Comparison of ENCODE assay signal across 25 mouse cellular contexts in the genomic region with DNA sequence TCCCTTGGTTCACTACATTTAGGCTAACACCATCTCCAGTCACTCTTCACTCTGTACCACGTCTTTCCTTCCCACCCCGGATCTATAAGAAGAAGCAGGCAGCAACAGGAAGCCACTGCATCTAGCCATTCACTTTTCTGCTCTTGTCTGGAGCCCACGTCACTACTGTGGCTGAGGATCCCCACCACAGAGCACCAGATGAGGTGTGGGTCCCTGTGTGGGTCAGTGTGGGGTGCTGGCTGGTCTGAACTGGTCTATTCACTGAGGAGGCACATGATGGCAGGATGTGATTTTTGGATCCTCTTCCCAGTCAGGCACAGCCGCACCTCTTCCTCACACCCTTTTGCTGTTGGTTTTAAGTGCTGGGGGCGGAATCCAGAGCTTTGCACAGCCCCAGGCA. TPM values are rescaled to one million over a fixed set of nuclear protein-coding genes. Genes with fewer than 3 reads are reported as not detected.
DNase-seq lines count a peak whose midpoint lies in the region; ATAC-seq and TF ChIP-seq lines count a peak whose summit lies in the region.
"Had no signal": no experiment of that assay in that cellular context is flagged by ENCODE, and none has a peak within 500 bp of the region (broad histone marks: within the 10 kb centered on the region; RNA-seq: fewer than 3 reads in every experiment).

No protein-coding gene starts in this region.

- no peak overlapping the region for H3K27ac ChIP-seq in cerebellum, adult 2 months (ENCODE audit: insufficient read depth, low read length)
- H3K27ac ChIP-seq: embryonic facial prominence, embryonic 12.5 days; forebrain, embryonic 15.5 days; heart, embryonic 13.5 days; hindbrain, embryonic 13.5 days; intestine, embryonic 15.5 days; kidney, embryonic 15.5 days; liver, embryonic 12.5 days; midbrain, embryonic 12.5 days; neural tube, embryonic 13.5 days; stomach, postnatal 0 days had no signal

- no peak for TF ChIP-seq POLR2A in cerebellum, adult 2 months (IDR thresholded peaks at IDR 0.05; ENCODE audit: borderline replicate concordance, insufficient read depth, low read length)

- H3K27me3 ChIP-seq in cerebellum, adult 2 months (ENCODE audit: control insufficient read depth, insufficient read depth, low read length), result no peaks in the 10 kb centered on the region
- H3K27me3 ChIP-seq: embryonic facial prominence, embryonic 12.5 days; forebrain, embryonic 15.5 days; heart, embryonic 13.5 days; hindbrain, embryonic 13.5 days; intestine, embryonic 15.5 days; kidney, embryonic 15.5 days; liver, embryonic 12.5 days; midbrain, embryonic 12.5 days; neural tube, embryonic 13.5 days had no signal

- WGBS in cerebellum, adult 2 months, result 88% methylated on average over 5 of the region's 5 CpGs

- H3K4me1 ChIP-seq in cerebellum, adult 2 months (ENCODE audit: control insufficient read depth, insufficient read depth, low read length), result no peaks in the 10 kb centered on the region
- H3K4me1 ChIP-seq: embryonic facial prominence, embryonic 12.5 days; forebrain, embryonic 15.5 days; heart, embryonic 13.5 days; hindbrain, embryonic 13.5 days; midbrain, embryonic 12.5 days had no signal

- ATAC-seq in frontal cortex, adult (ENCODE audit: low TSS enrichment), result peak; percentile 62
- ATAC-seq in granulocyte monocyte progenitor cell, adult 5-6 weeks (replicated peaks; ENCODE audit: poor library complexity, severe bottlenecking), result peak; percentile 16; the same call in 1 of the 2 replicates
- ATAC-seq: forebrain, embryonic 15.5 days; intestine, embryonic 15.5 days; liver, embryonic 12.5 days had no signal

- no peak for DNase-seq in frontal cortex, postnatal 14 days (ENCODE audit: low spot score in 2 of 2)
- DNase-seq in thymus, postnatal 0 days (ENCODE audit: low spot score), result peak; percentile 29
- no peak for DNase-seq in thymus, postnatal 10 days (ENCODE audit: low spot score in 2 of 2)
- peak; percentile 23 for DNase-seq in thymus, postnatal 25 days
- DNase-seq in right cerebral cortex, postnatal 25 days, result no peak
- DNase-seq in cerebellum, adult 2 months, result no peak
- DNase-seq: adrenal gland, postnatal 10 days; cerebellum, adult 9-11 months; gastrocnemius, postnatal 36 days; kidney, postnatal 4 days; lung, adult 2 months; right cerebral cortex, postnatal 14 days had no signal

- TF ChIP-seq CTCF in cerebellum, adult 2 months (IDR thresholded peaks at IDR 0.05; ENCODE audit: borderline replicate concordance, insufficient read depth, low read depth, low read length), result no peak

- H3K4me3 ChIP-seq in cerebellum, adult 2 months (replicated peaks; ENCODE audit: insufficient read depth, low read depth, low read length), result no peak overlapping the region
- H3K4me3 ChIP-seq: embryonic facial prominence, embryonic 12.5 days; erythroblast, embryonic 14.5 days; forebrain, embryonic 15.5 days; heart, embryonic 13.5 days; hindbrain, embryonic 13.5 days; intestine, embryonic 15.5 days; kidney, embryonic 15.5 days; liver, embryonic 12.5 days; midbrain, embryonic 12.5 days; neural tube, embryonic 13.5 days had no signal

RNA-seq across cellular contexts. Expression of gene 4930426L09Rik, which starts 59.7 kb away (rescaled TPM):
- polyA plus RNA-seq in thymus, postnatal 0 days (2015; fragmentation: Nextera tagmentation; extraction: Ambion mirVana), result 1.0 and 1.4 TPM in 2 replicates
- total RNA-seq in granulocyte monocyte progenitor cell, adult 5-6 weeks (2014; fragmentation: Nextera tagmentation), result 1.3 TPM in 1 of 2 replicates, not detected in the other
- 0.62 TPM in 1 of 2 replicates, not detected in the other for total RNA-seq in granulocyte monocyte progenitor cell, adult 5-6 weeks (2017)
- 0.89 and 0.98 TPM in 2 replicates for polyA plus RNA-seq in cerebellum, adult 2 months (2012; rRNA removed)
- total RNA-seq: gastrocnemius, postnatal 36 days had no signal
- polyA plus RNA-seq: erythroblast, embryonic 14.5 days had no signal

RNA-seq across cellular contexts. Expression of gene Pip4k2a, which starts 59.9 kb away (rescaled TPM):
- 51.2 and 53.7 TPM in 2 replicates for polyA plus RNA-seq in thymus, postnatal 0 days (2015; fragmentation: Nextera tagmentation; extraction: Ambion mirVana)
- 29.3 TPM in 2 replicates for total RNA-seq in granulocyte monocyte progenitor cell, adult 5-6 weeks (2014; fragmentation: Nextera tagmentation)
- 15.6 and 16.7 TPM in 2 replicates for total RNA-seq in granulocyte monocyte progenitor cell, adult 5-6 weeks (2017)
- 67.8 and 78.1 TPM in 2 replicates for polyA plus RNA-seq in cerebellum, adult 2 months (2012; rRNA removed)

Comparison
In these comparisons a context has a peak if more than half of its experiments do, and no peak if none do; other contexts are left out.
1. DNase-seq: peak in thymus, postnatal 0 days (single experiment) and thymus, postnatal 25 days (single experiment); none in frontal cortex, postnatal 14 days (0 of 2), thymus, postnatal 10 days (0 of 2), right cerebral cortex, postnatal 25 days (single experiment) and cerebellum, adult 2 months (0 of 2).